Mouse (Mus musculus) cortical plate, adult 2 months (tissue): ENCODE measurements around the gene Cd109.

ENCODE experiments used
- CTCF ChIP-seq: fragments of 200-500 bp; IDR thresholded peaks from 2 replicates; pipeline ENCODE4 v1.5.1; 2011; ENCODE audit warnings: mild to moderate bottlenecking, control low read depth, low read length; ENCODE audit not compliant: insufficient read depth; ENCODE audit errors: extremely low read depth
- POLR2A ChIP-seq: fragments of 200-500 bp; IDR thresholded peaks from 2 replicates; pipeline ENCODE4 v1.6.1; 2011; ENCODE audit warnings: mild to moderate bottlenecking, low read length, control low read depth; ENCODE audit not compliant: insufficient read depth; ENCODE audit errors: extremely low read depth

GRCm38 (mm10) chr9:78596834-78597233 lies 18.5 kb upstream of the Cd109 start:
- TF ChIP-seq POLR2A (no peak), CTCF (peak; percentile 80)
